Mouse (Mus musculus) right cerebral cortex, postnatal 14 days (tissue): ENCODE measurements at regions not wholly inside any gene's neighbourhood (a gene's known extent, or its start where the extent isn't known, plus 50 kb on each side); places are given as distances from the start of the nearest gene placed in this dataset.

Source experiments
- DNase-seq: peaks from one replicate; pipeline ENCODE4 v3.0.0; 2022

- DNase-seq: no peak
Measured at GRCm38 (mm10) chrX:77443852-77444492, 66.8 kb upstream of the Tbl1x start.

- DNase-seq: no peak
Measured at GRCm38 (mm10) chrX:77446755-77447154, 64.1 kb upstream of the Tbl1x start.

- no peak for DNase-seq
Measured at GRCm38 (mm10) chrX:77451977-77452675, 58.7 kb upstream of the Tbl1x start.
